Comparison of ENCODE assay signal across 19 mouse cellular contexts in genomic region chr19:60204176-60204575, GRCm38 (mm10). TPM values are rescaled to one million over a fixed set of nuclear protein-coding genes. Genes with fewer than 3 reads are reported as not detected.
DNase-seq lines count a peak whose midpoint lies in the region; ATAC-seq and TF ChIP-seq lines count a peak whose summit lies in the region.
"Had no signal": no experiment of that assay in that cellular context is flagged by ENCODE, and none has a peak within 500 bp of the region (broad histone marks: within the 10 kb centered on the region; RNA-seq: fewer than 3 reads in every experiment).

No protein-coding gene starts in this region.

- H3K27ac ChIP-seq in hindbrain, embryonic 11.5 days (ENCODE audit: low read depth, low read length), result no peak overlapping the region
- no peak overlapping the region for H3K27ac ChIP-seq in hindbrain, embryonic 16.5 days (ENCODE audit: low read depth, low read length)
- no peak overlapping the region for H3K27ac ChIP-seq in hindbrain, postnatal 0 days
- H3K27ac ChIP-seq: heart, embryonic 13.5 days; neural tube, embryonic 15.5 days had no signal

- no peaks in the 10 kb centered on the region for H3K27me3 ChIP-seq in hindbrain, embryonic 11.5 days (ENCODE audit: control insufficient read depth, insufficient read depth, low read length)
- H3K27me3 ChIP-seq in hindbrain, embryonic 16.5 days (replicated peaks; ENCODE audit: control insufficient read depth, insufficient read depth, low read length), result no peaks in the 10 kb centered on the region
- H3K27me3 ChIP-seq in hindbrain, postnatal 0 days (ENCODE audit: insufficient read depth, low read length), result no peaks in the 10 kb centered on the region
- H3K27me3 ChIP-seq: heart, embryonic 13.5 days; megakaryocyte, embryonic 14.5 days; neural tube, embryonic 15.5 days had no signal

- no peaks in the 10 kb centered on the region for H3K36me3 ChIP-seq in hindbrain, embryonic 11.5 days (ENCODE audit: control insufficient read depth, insufficient read depth, low read length)
- peaks cover 2% of the 10 kb centered on the region; the same call in 1 of the 2 replicates for H3K36me3 ChIP-seq in hindbrain, embryonic 16.5 days (ENCODE audit: control insufficient read depth, insufficient read depth, low read length)
- H3K36me3 ChIP-seq in hindbrain, postnatal 0 days (ENCODE audit: insufficient read depth, low read length), result no peaks in the 10 kb centered on the region
- H3K36me3 ChIP-seq: neural tube, embryonic 15.5 days had no signal

- TF ChIP-seq CTCF in hindbrain, postnatal 0 days (IDR thresholded peaks at IDR 0.05; ENCODE audit: low read depth), result no peak

- ATAC-seq in hindbrain, embryonic 11.5 days (ENCODE audit: low FRiP score), result no peak
- no peak for ATAC-seq in hindbrain, embryonic 16.5 days
- no peak for ATAC-seq in hindbrain, postnatal 0 days

- no peaks in the 10 kb centered on the region for H3K9me3 ChIP-seq in hindbrain, embryonic 11.5 days (ENCODE audit: control insufficient read depth, low read length)
- H3K9me3 ChIP-seq in hindbrain, embryonic 16.5 days (ENCODE audit: control insufficient read depth, low read length), result no peaks in the 10 kb centered on the region
- H3K9me3 ChIP-seq in hindbrain, postnatal 0 days (ENCODE audit: low read length), result no peaks in the 10 kb centered on the region
- H3K9me3 ChIP-seq: heart, embryonic 13.5 days; megakaryocyte, embryonic 14.5 days; neural tube, embryonic 15.5 days had no signal

- WGBS in hindbrain, embryonic 11.5 days, result 30% methylated on average over 7 of the region's 7 CpGs
- 25% methylated on average over 7 of the region's 7 CpGs for WGBS in hindbrain, embryonic 16.5 days
- WGBS in hindbrain, postnatal 0 days, result 20% methylated on average over 7 of the region's 7 CpGs

- DNase-seq in hindbrain, embryonic 11.5 days (ENCODE audit: low spot score), result peak; percentile 34
- peak; percentile 26 for DNase-seq in Muller cell, postnatal 12 days (ENCODE audit: inconsistent ontology term)
- DNase-seq in brain, embryonic 18.5 days (ENCODE audit: low read depth, low spot score), result peak; percentile 37
- peak; percentile 56 for DNase-seq in hindbrain, postnatal 0 days (ENCODE audit: low spot score)
- DNase-seq in ovary, adult 18-20 months (ENCODE audit: low spot score), result no peak
- no peak for DNase-seq in adrenal gland, adult 18-20 months (ENCODE audit: low spot score in 2 of 2)
- DNase-seq: adrenal gland, adult 2 months; B cell, adult 2 months; cerebellum, adult 11 months; cerebellum, postnatal 10 days; kidney, adult 9 months; kidney, postnatal 25 days; lung, adult 18-20 months had no signal

- no peak overlapping the region for H3K4me2 ChIP-seq in hindbrain, embryonic 11.5 days (replicated peaks; ENCODE audit: low read depth, low read length)
- H3K4me2 ChIP-seq in hindbrain, embryonic 16.5 days (ENCODE audit: low read length), result no peak overlapping the region
- H3K4me2 ChIP-seq in hindbrain, postnatal 0 days (ENCODE audit: low read depth, low read length), result no peak overlapping the region
- H3K4me2 ChIP-seq: heart, embryonic 13.5 days; liver, embryonic 11.5 days; neural tube, embryonic 15.5 days had no signal

- H3K4me3 ChIP-seq in hindbrain, embryonic 11.5 days (ENCODE audit: low read depth, low read length), result no peak overlapping the region
- no peak overlapping the region for H3K4me3 ChIP-seq in hindbrain, embryonic 16.5 days (ENCODE audit: low read length)
- H3K4me3 ChIP-seq in hindbrain, postnatal 0 days (ENCODE audit: low read length), result no peak overlapping the region
- H3K4me3 ChIP-seq: heart, embryonic 13.5 days; megakaryocyte, embryonic 14.5 days; myocyte; neural tube, embryonic 15.5 days had no signal

- H3K9ac ChIP-seq in hindbrain, embryonic 11.5 days (ENCODE audit: low read depth, low read length), result no peak overlapping the region
- H3K9ac ChIP-seq in hindbrain, embryonic 16.5 days (ENCODE audit: low read depth, low read length), result no peak overlapping the region
- no peak overlapping the region for H3K9ac ChIP-seq in hindbrain, postnatal 0 days (replicated peaks; ENCODE audit: low read length)
- H3K9ac ChIP-seq: heart, embryonic 13.5 days; neural tube, embryonic 15.5 days had no signal

- no peaks in the 10 kb centered on the region for H3K4me1 ChIP-seq in hindbrain, embryonic 11.5 days (replicated peaks; ENCODE audit: control insufficient read depth, insufficient read depth, low read length)
- H3K4me1 ChIP-seq in hindbrain, embryonic 16.5 days (ENCODE audit: control insufficient read depth, insufficient read depth, low read depth, low read length), result peaks cover 3% of the 10 kb centered on the region; the same call in 1 of the 2 replicates
- H3K4me1 ChIP-seq in hindbrain, postnatal 0 days (ENCODE audit: insufficient read depth, low read length), result no peaks in the 10 kb centered on the region

RNA-seq across cellular contexts. Expression of gene Fam204a, which starts 22.3 kb away (rescaled TPM):
- polyA plus RNA-seq in hindbrain, embryonic 11.5 days (2014; fragmentation: Nextera tagmentation; extraction: Ambion mirVana), result 79.6 and 82.8 TPM in 2 replicates
- 50.3 and 55.0 TPM in 2 replicates for polyA plus RNA-seq in hindbrain, embryonic 16.5 days (2015; fragmentation: Nextera tagmentation; extraction: Ambion mirVana)
- total RNA-seq in hindbrain, postnatal 0 days (2014; rRNA removed), result 22.4 and 26.7 TPM in 2 replicates
- 70.8 and 79.0 TPM in 2 replicates for polyA plus RNA-seq in hindbrain, postnatal 0 days (2015; fragmentation: Nextera tagmentation; extraction: Ambion mirVana)
- total RNA-seq in adrenal gland, adult 18-20 months (2021), result 10 to 100 TPM; 27.2 to 28.1 TPM

Comparison
In these comparisons a context has a peak if more than half of its experiments do, and no peak if none do; other contexts are left out.
1. DNase-seq: peak in hindbrain, embryonic 11.5 days (single experiment), Muller cell, postnatal 12 days (single experiment), brain, embryonic 18.5 days (single experiment) and hindbrain, postnatal 0 days (single experiment); none in ovary, adult 18-20 months (single experiment) and adrenal gland, adult 18-20 months (0 of 2).